In the genomic region with DNA sequence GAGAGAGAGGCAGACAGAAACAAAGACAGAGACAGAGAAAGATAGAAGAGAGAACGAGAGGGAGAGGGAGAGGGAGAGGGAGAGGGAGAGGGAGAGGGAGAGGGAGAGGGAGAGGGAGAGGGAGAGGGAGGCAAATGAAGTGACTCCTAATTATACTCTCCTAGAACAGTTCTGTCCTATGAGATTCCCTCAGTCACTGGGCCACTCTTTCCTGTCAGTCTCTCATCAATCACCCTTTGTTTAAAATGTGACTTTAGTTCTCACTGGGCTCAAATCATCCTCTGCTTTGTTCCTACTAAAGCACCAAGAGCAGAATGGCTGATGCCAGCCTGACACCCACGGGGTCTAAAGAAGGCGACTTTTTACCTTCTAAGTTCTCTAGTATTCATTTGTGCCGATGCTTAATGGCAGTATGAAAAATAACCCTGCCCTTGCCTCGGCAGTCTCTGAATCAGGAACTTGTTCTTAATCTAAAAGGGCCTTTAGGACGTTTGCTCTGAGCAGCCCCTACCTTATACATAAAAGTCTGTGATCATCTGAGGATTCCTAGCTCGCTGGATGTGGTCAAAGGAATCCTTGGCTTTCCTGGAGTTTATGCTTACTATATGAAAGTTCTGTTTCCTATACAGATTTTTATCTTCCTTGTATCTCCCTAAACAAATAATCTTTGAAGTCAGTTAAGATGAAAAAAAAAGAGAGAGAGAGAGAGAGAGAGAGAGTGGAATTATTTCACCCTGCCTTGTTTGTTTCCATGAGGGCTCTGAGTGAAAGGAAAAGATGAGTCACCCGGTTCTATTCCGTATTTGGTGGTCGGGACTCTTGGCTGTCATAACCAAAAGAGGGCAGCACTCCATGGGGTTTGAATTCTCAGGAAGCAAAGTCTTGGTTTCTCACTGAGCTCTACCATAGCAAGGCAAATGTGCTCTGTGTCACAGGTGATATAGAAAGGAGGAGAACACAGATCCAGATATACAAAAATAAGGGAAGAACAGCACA, we compare ENCODE assay signal across 9 mouse cellular contexts. TPM values are rescaled to one million over a fixed set of nuclear protein-coding genes. Genes with fewer than 3 reads are reported as not detected.
A peak's percentile ranks its signal among the peaks of the same experiment; 100 is the strongest.
DNase-seq lines count a peak whose midpoint lies in the region; ATAC-seq and TF ChIP-seq lines count a peak whose summit lies in the region.
"Had no signal": no experiment of that assay in that cellular context is flagged by ENCODE, and none has a peak within 500 bp of the region (broad histone marks: within the 10 kb centered on the region; RNA-seq: fewer than 3 reads in every experiment).

No protein-coding gene starts in this region.

- ATAC-seq in hindbrain, embryonic 12.5 days (ENCODE audit: low FRiP score), result peak; percentile 81

- peak overlapping the region; percentile 21; the same call in 1 of the 2 replicates for H3K4me2 ChIP-seq in hindbrain, embryonic 12.5 days (replicated peaks)

- H3K79me2 ChIP-seq in MEL (ENCODE audit: control insufficient read depth, insufficient read depth, low read length, poor library complexity), result no peaks in the 10 kb centered on the region

- H3K36me3 ChIP-seq in MEL (ENCODE audit: control insufficient read depth in 1 of 2, insufficient read depth in 2 of 2, low read length in 2 of 2), result no peaks in the 10 kb centered on the region
- no peaks in the 10 kb centered on the region for H3K36me3 ChIP-seq in hindbrain, embryonic 12.5 days

- no peak overlapping the region for H3K27ac ChIP-seq in MEL (ENCODE audit: control insufficient read depth, low read depth, low read length)
- 0 out of 2 replicates have a peak overlapping the region, but pooled peaks have one; percentile 12 for H3K27ac ChIP-seq in hindbrain, embryonic 12.5 days

- TF ChIP-seq POLR2A in MEL (IDR thresholded peaks at IDR 0.05; ENCODE audit: control insufficient read depth in 1 of 2, insufficient read depth in 1 of 2, low read depth in 1 of 2, low read length in 2 of 2, poor library complexity in 1 of 2), result no peak

- no peaks in the 10 kb centered on the region; a peak in 1 of 4 replicates for H3K27me3 ChIP-seq in MEL (ENCODE audit: control insufficient read depth in 1 of 2, insufficient read depth in 2 of 2, low read length in 2 of 2)
- H3K27me3 ChIP-seq in hindbrain, embryonic 12.5 days, result no peaks in the 10 kb centered on the region

- peak in 2 of 3 experiments; percentile 20 to 48; a peak in 3 of 6 replicates for TF ChIP-seq CTCF in MEL (IDR thresholded peaks at IDR 0.05 in 2 of 3, conservative IDR thresholded peaks at IDR 0.05 in 1 of 3; ENCODE audit: control insufficient read depth in 1 of 3, insufficient read depth in 1 of 3, low read depth in 2 of 3, low read length in 3 of 3, poor library complexity in 1 of 3, severe bottlenecking in 1 of 3)

- H3K4me3 ChIP-seq in MEL (ENCODE audit: control insufficient read depth in 1 of 2, insufficient read depth in 1 of 2, low read depth in 2 of 2, low read length in 2 of 2), result peak overlapping the region in 1 of 2 experiments; percentile 33; a peak in 1 of 4 replicates
- no peak overlapping the region for H3K4me3 ChIP-seq in hindbrain, embryonic 12.5 days

- H3K9me3 ChIP-seq in MEL (replicated peaks; ENCODE audit: insufficient read depth, low read length), result no peaks in the 10 kb centered on the region
- no peaks in the 10 kb centered on the region for H3K9me3 ChIP-seq in hindbrain, embryonic 12.5 days (replicated peaks)

- WGBS in hindbrain, embryonic 12.5 days, result 19% methylated on average over 9 of the region's 10 CpGs

- H3K9ac ChIP-seq in MEL (ENCODE audit: control insufficient read depth, low read depth, low read length, poor library complexity, severe bottlenecking), result peak overlapping the region; percentile 22; the same call in 1 of the 2 replicates
- no peak overlapping the region for H3K9ac ChIP-seq in hindbrain, embryonic 12.5 days

- peak; percentile 61 for DNase-seq in MEL (ENCODE audit: low read depth, low spot score)
- DNase-seq in adrenal gland, postnatal 14 days, result peak; percentile 73
- peak; percentile 47 to 69 for DNase-seq in frontal cortex, postnatal 36 days (ENCODE audit: low spot score in 2 of 2)
- DNase-seq in layer of hippocampus, adult 8-10 months (ENCODE audit: low spot score in 2 of 2), result peak; percentile 52 to 59
- peak; percentile 76 for DNase-seq in lung, postnatal 14 days
- DNase-seq in right cerebral cortex, postnatal 10 days (ENCODE audit: low spot score in 2 of 2), result peak; percentile 68 to 73
- DNase-seq in cerebellum, adult 9-10 months, result no peak

- peak; percentile 60 for TF ChIP-seq RAD21 in MEL (IDR thresholded peaks at IDR 0.05; ENCODE audit: low read depth, low read length)

- H3K4me1 ChIP-seq in MEL (ENCODE audit: control insufficient read depth in 1 of 2, insufficient read depth in 2 of 2, low read length in 2 of 2), result no peaks in the 10 kb centered on the region
- H3K4me1 ChIP-seq in hindbrain, embryonic 12.5 days, result peaks cover 11% of the 10 kb centered on the region; the same call in 1 of the 2 replicates

- no peak for TF ChIP-seq EP300 in MEL (IDR thresholded peaks at IDR 0.05; ENCODE audit: low read depth in 1 of 2, low read length in 2 of 2)

TF ChIP-seq in MEL, 35 proteins besides CTCF, POLR2A, EP300 and RAD21:
- TF ChIP-seq GABPA (IDR thresholded peaks at IDR 0.05; ENCODE audit: low read depth, low read length) (no peak), ETS1 (IDR thresholded peaks at IDR 0.05; ENCODE audit: low read depth, low read length) (no peak), KAT2A (conservative IDR thresholded peaks at IDR 0.05; ENCODE audit: low read depth, low read length) (no peak), JUND (IDR thresholded peaks at IDR 0.05; ENCODE audit: low read depth, low read length) (peak; percentile 30; the same call in 1 of the 2 replicates), MYB (IDR thresholded peaks at IDR 0.05; ENCODE audit: low read depth, low read length) (no peak), GATA1 (IDR thresholded peaks at IDR 0.05; ENCODE audit: low read depth, low read length) (no peak), MYC (IDR thresholded peaks at IDR 0.05; ENCODE audit: low read depth, low read length) (no peak), E2F4 (IDR thresholded peaks at IDR 0.05; ENCODE audit: borderline replicate concordance, low read depth, low read length) (no peak), CHD2 (IDR thresholded peaks at IDR 0.05; ENCODE audit: low read length) (no peak), UBTF (IDR thresholded peaks at IDR 0.05; ENCODE audit: borderline replicate concordance, insufficient read depth, low read depth, low read length) (no peak), SMC3 (IDR thresholded peaks at IDR 0.05; ENCODE audit: low read depth, low read length) (peak; percentile 51; the same call in 1 of the 2 replicates), TAL1 (IDR thresholded peaks at IDR 0.05; ENCODE audit: low read length) (no peak), ZC3H11A (IDR thresholded peaks at IDR 0.05; ENCODE audit: low read depth, low read length) (peak; percentile 51), ELF1 (IDR thresholded peaks at IDR 0.05; ENCODE audit: low read depth, low read length) (no peak)

RNA-seq across cellular contexts. Expression of a gene that starts 20.2 kb away (rescaled TPM):
- not detected in 2 replicates for total RNA-seq in MEL (2012; rRNA removed)
- polyA plus RNA-seq in MEL (2012; ENCODE audit: insufficient read depth in 1 of 2, insufficient read length in 2 of 2, low read depth in 1 of 2, low replicate concordance in 2 of 2, missing spikeins in 1 of 2), result not detected
- total RNA-seq in adrenal gland, postnatal 14 days (2021), result 0.08 and 0.22 TPM in 2 replicates
- 0.27 and 0.63 TPM in 2 replicates for polyA plus RNA-seq in hindbrain, embryonic 12.5 days (2016; fragmentation: Nextera tagmentation; extraction: Ambion mirVana)
- under 1 TPM; 0.25 to 0.41 (median 0.39) TPM for total RNA-seq in layer of hippocampus, adult 8-10 months (2022)
- total RNA-seq: gastrocnemius, postnatal 36 days had no signal
